Mouse (Mus musculus) testis, adult 2 months (tissue): ENCODE results near the gene Lmntd1.

Experiments
- CTCF ChIP-seq: fragments of 200-500 bp; IDR thresholded peaks from 2 replicates; pipeline ENCODE4 v1.5.1; 2012; ENCODE audit warnings: low read depth, mild to moderate bottlenecking, inconsistent platforms, low read length, moderate library complexity; ENCODE audit not compliant: control insufficient read depth, insufficient read depth, insufficient replicate concordance
- POLR2A ChIP-seq: fragments of 200-500 bp; IDR thresholded peaks from 2 replicates; pipeline ENCODE4 v1.6.1; 2012; ENCODE audit warnings: low read depth, mild to moderate bottlenecking, inconsistent platforms, low read length, moderate library complexity; ENCODE audit not compliant: control insufficient read depth

- TF ChIP-seq CTCF = peak; percentile 15; the same call in 1 of the 2 replicates
- peak; percentile 53; the same call in 1 of the 2 replicates for TF ChIP-seq POLR2A
Measured at GRCm38 (mm10) chr6:145341301-145342193, 272.6 kb downstream of the Lmntd1 start.
